Mouse (Mus musculus) liver, embryonic 11.5 days (tissue): ENCODE results near the gene Zpbp2. TPM values are rescaled to one million over a fixed set of nuclear protein-coding genes. Genes with fewer than 3 reads are reported as not detected.

Source experiments
- ATAC-seq: fragments of 200-750 bp; cut with Nextera tagmentation; replicated peaks from 2 replicates; pipeline ENCODE4 v1.8.0; 2017; ENCODE audit warnings: moderate number of reproducible peaks, mild to moderate bottlenecking, moderate TSS enrichment, moderate library complexity; ENCODE audit not compliant: low FRiP score
- DNase-seq: peaks from one replicate; pipeline ENCODE4 v3.0.0-alpha.2; 2017; ENCODE audit warnings: low spot score
- H3K27ac ChIP-seq: fragments of 300-500 bp; sonication (generic); 2 replicates; pipeline ENCODE4 v1.5.1; 2014; ENCODE audit warnings: mild to moderate bottlenecking, low read depth, low read length, control low read depth
- H3K27me3 ChIP-seq: fragments of 300-500 bp; sonication (generic); replicated peaks from 2 replicates; pipeline ENCODE4 v1.6.1; 2014; ENCODE audit warnings: low read length, mixed read lengths; ENCODE audit not compliant: control insufficient read depth, insufficient read depth
- H3K36me3 ChIP-seq: fragments of 300-500 bp; sonication (generic); 2 replicates; pipeline ENCODE4 v1.6.1; 2014; ENCODE audit warnings: mild to moderate bottlenecking, low read length, moderate library complexity, mixed read lengths; ENCODE audit not compliant: control insufficient read depth, insufficient read depth
- H3K4me1 ChIP-seq: fragments of 300-500 bp; sonication (generic); replicated peaks from 2 replicates; pipeline ENCODE4 v1.6.1; 2014; ENCODE audit warnings: low read length, mixed read lengths; ENCODE audit not compliant: control insufficient read depth, insufficient read depth
- H3K4me2 ChIP-seq: fragments of 300-500 bp; sonication (generic); 2 replicates; pipeline ENCODE4 v1.6.1; 2014; ENCODE audit warnings: mild to moderate bottlenecking, control low read depth, moderate library complexity
- H3K4me3 ChIP-seq: fragments of 300-500 bp; sonication (generic); 2 replicates; pipeline ENCODE4 v1.5.1; 2014; ENCODE audit warnings: low read depth, low read length, control low read depth
- H3K9ac ChIP-seq: fragments of 300-500 bp; sonication (generic); 2 replicates; pipeline ENCODE4 v1.6.1; 2014; ENCODE audit warnings: low read depth, low read length, control low read depth
- H3K9me3 ChIP-seq: fragments of 300-500 bp; sonication (generic); 2 replicates; pipeline ENCODE4 v1.6.1; 2016; ENCODE audit warnings: low read length, inconsistent platforms, mixed read lengths; ENCODE audit not compliant: control insufficient read depth
- WGBS: fragments of 180-500 bp; shearing (Covaris S2); extraction: QIAGEN DNeasy Blood & Tissue Kit; methylation state at CpG from one replicate; pipeline ENCODE4 v1.1.7; 2014; 5-methylcytosine and 5-hydroxymethylcytosine counted together
- polyA plus RNA-seq: library from polyadenylated mRNA; unstranded; fragments of >200 nt; fragmentation: Nextera tagmentation; extraction: Ambion mirVana; gene quantifications from 2 replicates; pipeline ENCODE4 v1.2.1, GENCODE M21; 2014

The Zpbp2 gene
- polyA plus RNA-seq, 1 experiment from 2014 or later, result 0.40 TPM

GRCm38 (mm10) chr11:98547308-98547693 lies 3.6 kb upstream of the Zpbp2 start:
- H3K9me3 ChIP-seq, result no peaks in the 10 kb centered on the region
- H3K4me2 ChIP-seq, result no peak overlapping the region
- ATAC-seq (no peak), DNase-seq (no peak)
- WGBS, result 47% methylated on average over 3 of the region's 3 CpGs
- peaks cover 13% of the 10 kb centered on the region for H3K4me1 ChIP-seq
- no peak overlapping the region for H3K9ac ChIP-seq
- H3K36me3 ChIP-seq, result no peaks in the 10 kb centered on the region
- H3K4me3 ChIP-seq, result no peak overlapping the region
- no peak overlapping the region for H3K27ac ChIP-seq
- peaks cover 68% of the 10 kb centered on the region for H3K27me3 ChIP-seq

GRCm38 (mm10) chr11:98549363-98549762 lies 1.5 kb upstream of the Zpbp2 start:
- Histone ChIP-seq H3K27me3 (peaks cover 52% of the 10 kb centered on the region), H3K9ac (no peak overlapping the region), H3K4me2 (no peak overlapping the region), H3K9me3 (no peaks in the 10 kb centered on the region), H3K4me3 (no peak overlapping the region), H3K27ac (no peak overlapping the region), H3K36me3 (no peaks in the 10 kb centered on the region), H3K4me1 (peaks cover 13% of the 10 kb centered on the region)
- ATAC-seq, result no peak
- no peak for DNase-seq
- 54% methylated on average over 4 of the region's 4 CpGs for WGBS

- Histone ChIP-seq H3K4me1 (peaks cover 11% of the 10 kb centered on the region), H3K27ac (no peak overlapping the region), H3K36me3 (no peaks in the 10 kb centered on the region), H3K9ac (peak overlapping the region; percentile 65), H3K9me3 (no peaks in the 10 kb centered on the region), H3K4me3 (peak overlapping the region; percentile 72), H3K4me2 (peak overlapping the region; percentile 75), H3K27me3 (peaks cover 43% of the 10 kb centered on the region)
- no peak for ATAC-seq
- 17% methylated on average over 20 of the region's 20 CpGs for WGBS
- no peak for DNase-seq
Observed at GRCm38 (mm10) chr11:98550311-98550974, 454 bp upstream of the Zpbp2 start.

GRCm38 (mm10) chr11:98553966-98554365 lies 3.1 kb downstream of the Zpbp2 start:
- Histone ChIP-seq H3K27me3 (peaks cover 10% of the 10 kb centered on the region), H3K36me3 (no peaks in the 10 kb centered on the region), H3K4me2 (no peak overlapping the region), H3K27ac (no peak overlapping the region), H3K9me3 (no peaks in the 10 kb centered on the region), H3K4me1 (peaks cover 7% of the 10 kb centered on the region), H3K9ac (no peak overlapping the region), H3K4me3 (no peak overlapping the region)
- 89% methylated on average over 4 of the region's 4 CpGs for WGBS
- DNase-seq (no peak), ATAC-seq (no peak)

GRCm38 (mm10) chr11:98555124-98555700 lies 4.3 kb downstream of the Zpbp2 start:
- no peak overlapping the region for H3K4me3 ChIP-seq
- 68% methylated on average over 12 of the region's 12 CpGs for WGBS

GRCm38 (mm10) chr11:98560942-98561341 lies 10.0 kb downstream of the Zpbp2 start:
- H3K4me1 ChIP-seq, result 0 out of 2 replicates have a peak, but pooled peaks cover 3% of the 10 kb centered on the region
- 41% methylated on average over 7 of the region's 7 CpGs for WGBS
- no peak for DNase-seq
- peaks cover 3% of the 10 kb centered on the region for H3K27me3 ChIP-seq
- no peaks in the 10 kb centered on the region for H3K36me3 ChIP-seq
- H3K9me3 ChIP-seq, result no peaks in the 10 kb centered on the region
- no peak overlapping the region for H3K4me3 ChIP-seq
- no peak overlapping the region for H3K4me2 ChIP-seq
- no peak for ATAC-seq
- H3K9ac ChIP-seq, result no peak overlapping the region
- H3K27ac ChIP-seq, result no peak overlapping the region

More at GRCm38 (mm10) chr11:98555124-98555700, 4.3 kb downstream of the Zpbp2 start:
- ATAC-seq, result no peak
- Histone ChIP-seq H3K27ac (no peak overlapping the region), H3K9me3 (no peaks in the 10 kb centered on the region), H3K27me3 (no peaks in the 10 kb centered on the region; the same call in 1 of the 2 replicates), H3K4me2 (no peak overlapping the region), H3K9ac (no peak overlapping the region), H3K4me1 (peaks cover 7% of the 10 kb centered on the region), H3K36me3 (no peaks in the 10 kb centered on the region)
- DNase-seq, result no peak

- WGBS, result 83% methylated on average over 3 of the region's 3 CpGs
- ATAC-seq (no peak), DNase-seq (no peak)
- Histone ChIP-seq H3K4me3 (no peak overlapping the region), H3K9me3 (no peaks in the 10 kb centered on the region), H3K9ac (no peak overlapping the region), H3K4me1 (0 out of 2 replicates have a peak, but pooled peaks cover 3% of the 10 kb centered on the region), H3K27ac (no peak overlapping the region), H3K27me3 (peaks cover 3% of the 10 kb centered on the region), H3K4me2 (no peak overlapping the region), H3K36me3 (no peaks in the 10 kb centered on the region)
Observed at GRCm38 (mm10) chr11:98563025-98563424, 12.1 kb downstream of the Zpbp2 start.

- DNase-seq (no peak), ATAC-seq (no peak)
- Histone ChIP-seq H3K9me3 (0 out of 2 replicates have a peak, but pooled peaks cover 2% of the 10 kb centered on the region), H3K4me1 (0 out of 2 replicates have a peak, but pooled peaks cover 3% of the 10 kb centered on the region), H3K36me3 (no peaks in the 10 kb centered on the region), H3K9ac (no peak overlapping the region), H3K27me3 (peaks cover 3% of the 10 kb centered on the region), H3K4me2 (no peak overlapping the region), H3K4me3 (no peak overlapping the region), H3K27ac (no peak overlapping the region)
- WGBS, result 66% methylated on average over 13 of the region's 13 CpGs
Observed at GRCm38 (mm10) chr11:98563921-98564414, 13.1 kb downstream of the Zpbp2 start.

GRCm38 (mm10) chr11:98568326-98568725 lies 17.4 kb downstream of the Zpbp2 start:
- H3K4me2 ChIP-seq, result no peak overlapping the region
- no peaks in the 10 kb centered on the region for H3K4me1 ChIP-seq
- H3K27me3 ChIP-seq, result no peaks in the 10 kb centered on the region
- no peaks in the 10 kb centered on the region for H3K36me3 ChIP-seq
- 0 out of 2 replicates have a peak, but pooled peaks cover 2% of the 10 kb centered on the region for H3K9me3 ChIP-seq
- no peak overlapping the region for H3K9ac ChIP-seq
- WGBS, result 87% methylated on average over 8 of the region's 8 CpGs
- no peak overlapping the region for H3K27ac ChIP-seq
- DNase-seq, result no peak
- no peak for ATAC-seq
- no peak overlapping the region for H3K4me3 ChIP-seq
